Mouse (Mus musculus): ENCODE measurements at regions not wholly inside any gene's neighbourhood (a gene's known extent, or its start where the extent isn't known, plus 50 kb on each side); places are given as distances from the start of the nearest gene placed in this dataset.

- H3K4me2 ChIP-seq: no peak overlapping the region
These were observed 95.8 kb downstream of the Asb7 start for GRCm38 (mm10) chr7:66593619-66594018.

GRCm38 (mm10) chr7:66591594-66592290 is 97.7 kb downstream of the Asb7 start:
- no peak overlapping the region for H3K4me3 ChIP-seq (replicated peaks)
- 29% methylated on average over 10 of the region's 10 CpGs for WGBS (ENCODE audit: insufficient replicate concordance)

More at GRCm38 (mm10) chr7:66593619-66594018, 95.8 kb downstream of the Asb7 start:
- H3K27me3 ChIP-seq: no peaks in the 10 kb centered on the region
- no peaks in the 10 kb centered on the region for H3K36me3 ChIP-seq
- H3K9ac ChIP-seq: no peak overlapping the region
- no peaks in the 10 kb centered on the region for H3K4me1 ChIP-seq (replicated peaks)
- H3K9me3 ChIP-seq (replicated peaks): no peaks in the 10 kb centered on the region
- no peak overlapping the region for H3K4me3 ChIP-seq (replicated peaks)
- H3K27ac ChIP-seq: no peak overlapping the region
- WGBS (ENCODE audit: insufficient replicate concordance): 58% methylated on average over 3 of the region's 3 CpGs
- ATAC-seq (ENCODE audit: low read depth) (no peak), DNase-seq (no peak)

DNA sequence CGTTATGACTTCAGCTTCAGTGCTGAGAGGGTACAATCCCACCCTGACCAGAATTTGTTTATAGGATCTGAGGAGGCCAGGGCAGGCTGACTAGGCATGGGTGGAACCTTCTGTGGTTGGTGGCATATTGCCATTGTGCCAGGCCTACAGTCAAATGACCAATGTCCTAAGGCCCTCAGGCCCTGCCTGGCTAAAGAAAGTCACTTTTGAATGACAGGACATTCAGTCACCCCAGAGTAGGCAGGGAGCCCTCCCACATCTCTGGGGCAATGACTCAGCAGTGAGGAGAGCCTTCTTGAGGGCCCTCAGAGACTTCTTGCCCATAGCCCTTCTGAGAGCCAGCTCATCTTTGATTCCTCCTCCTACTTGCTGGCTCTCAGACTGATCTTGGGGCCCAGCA is 102.9 kb downstream of the Asb7 start:
- WGBS (ENCODE audit: insufficient replicate concordance): 71% methylated on average over 1 of the region's 1 CpGs
- Histone ChIP-seq H3K9ac (no peak overlapping the region), H3K36me3 (no peaks in the 10 kb centered on the region), H3K4me2 (no peak overlapping the region), H3K9me3 (replicated peaks) (no peaks in the 10 kb centered on the region), H3K4me3 (replicated peaks) (no peak overlapping the region), H3K4me1 (replicated peaks) (no peaks in the 10 kb centered on the region), H3K27me3 (no peaks in the 10 kb centered on the region), H3K27ac (no peak overlapping the region)
- DNase-seq (no peak), ATAC-seq (ENCODE audit: low read depth) (no peak)

More at GRCm38 (mm10) chr7:66591594-66592290, 97.7 kb downstream of the Asb7 start:
- H3K4me1 ChIP-seq (replicated peaks): no peaks in the 10 kb centered on the region
- H3K4me2 ChIP-seq: no peak overlapping the region
- ATAC-seq (ENCODE audit: low read depth) (no peak), DNase-seq (no peak)
- H3K9ac ChIP-seq: no peak overlapping the region
- no peaks in the 10 kb centered on the region for H3K9me3 ChIP-seq (replicated peaks)
- H3K27me3 ChIP-seq: no peaks in the 10 kb centered on the region
- H3K27ac ChIP-seq: no peak overlapping the region
- H3K36me3 ChIP-seq: no peaks in the 10 kb centered on the region

GRCm38 (mm10) chr7:66580687-66581151 is 108.7 kb downstream of the Asb7 start:
- H3K27ac ChIP-seq: no peak overlapping the region
- WGBS (ENCODE audit: insufficient replicate concordance): 26% methylated on average over 2 of the region's 2 CpGs
- H3K9me3 ChIP-seq (replicated peaks): no peaks in the 10 kb centered on the region
- no peaks in the 10 kb centered on the region for H3K36me3 ChIP-seq
- no peak overlapping the region for H3K4me2 ChIP-seq
- no peak overlapping the region for H3K9ac ChIP-seq
- DNase-seq (no peak), ATAC-seq (ENCODE audit: low read depth) (no peak)
- H3K27me3 ChIP-seq: no peaks in the 10 kb centered on the region
- no peaks in the 10 kb centered on the region for H3K4me1 ChIP-seq (replicated peaks)
- no peak overlapping the region for H3K4me3 ChIP-seq (replicated peaks)

DNA sequence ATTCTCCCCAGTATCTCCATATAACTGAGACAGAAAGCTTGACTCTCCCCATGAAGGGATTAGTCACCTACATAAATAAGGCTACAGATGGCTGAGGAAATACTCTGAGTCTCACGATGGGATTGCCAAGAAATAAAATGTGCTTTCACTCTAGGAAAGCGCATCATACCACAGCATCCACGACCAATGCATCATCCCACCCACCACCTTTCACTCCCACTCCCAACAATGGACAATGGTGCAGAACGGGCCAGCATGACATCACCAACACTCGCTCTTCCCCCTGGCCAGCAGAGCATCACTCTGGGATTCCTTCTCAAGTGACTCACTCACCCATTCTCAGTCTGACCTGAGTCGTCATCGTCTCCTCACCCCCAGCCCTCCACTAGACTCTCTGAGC is 113.1 kb downstream of the Asb7 start:
- H3K4me3 ChIP-seq (replicated peaks): no peak overlapping the region
- no peak for ATAC-seq (ENCODE audit: low read depth)
- WGBS (ENCODE audit: insufficient replicate concordance): 67% methylated on average over 7 of the region's 7 CpGs
- no peak overlapping the region for H3K27ac ChIP-seq
- no peaks in the 10 kb centered on the region for H3K9me3 ChIP-seq (replicated peaks)
- no peak overlapping the region for H3K4me2 ChIP-seq
- H3K27me3 ChIP-seq: no peaks in the 10 kb centered on the region
- H3K9ac ChIP-seq: no peak overlapping the region
- no peaks in the 10 kb centered on the region for H3K36me3 ChIP-seq
- no peak for DNase-seq
- H3K4me1 ChIP-seq (replicated peaks): no peaks in the 10 kb centered on the region

DNA sequence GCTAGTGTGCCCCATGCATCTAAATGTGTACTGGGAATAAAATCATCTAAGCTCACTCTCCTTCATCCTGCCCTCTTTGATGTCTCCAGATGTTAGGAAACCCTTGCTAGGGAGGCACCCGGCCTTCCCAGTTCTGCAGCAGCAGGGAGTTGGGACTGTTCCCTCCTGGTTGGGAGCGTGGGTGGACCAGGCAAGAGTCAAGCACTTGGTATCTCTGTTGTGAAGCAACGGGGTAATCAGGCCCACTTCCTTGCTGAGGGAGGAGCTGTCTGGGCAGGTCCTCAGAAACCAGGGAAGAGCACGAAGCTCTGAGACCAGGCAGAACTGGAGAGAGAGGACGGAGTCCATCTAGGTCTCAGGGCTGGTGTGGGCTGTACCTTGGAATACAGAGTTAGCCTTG is 117.9 kb downstream of the Asb7 start:
- H3K36me3 ChIP-seq: no peaks in the 10 kb centered on the region
- ATAC-seq (ENCODE audit: low read depth) (no peak), DNase-seq (no peak)
- no peaks in the 10 kb centered on the region for H3K4me1 ChIP-seq (replicated peaks)
- H3K27ac ChIP-seq: no peak overlapping the region
- H3K9me3 ChIP-seq (replicated peaks): no peaks in the 10 kb centered on the region
- WGBS (ENCODE audit: insufficient replicate concordance): 42% methylated on average over 5 of the region's 5 CpGs
- no peak overlapping the region for H3K4me2 ChIP-seq
- H3K9ac ChIP-seq: no peak overlapping the region
- no peak overlapping the region for H3K4me3 ChIP-seq (replicated peaks)
- no peaks in the 10 kb centered on the region for H3K27me3 ChIP-seq

GRCm38 (mm10) chr7:66547694-66548093 is 120.4 kb upstream of the Aldh1a3 start:
- ATAC-seq (ENCODE audit: low read depth) (no peak), DNase-seq (no peak)
- H3K9me3 ChIP-seq (replicated peaks): no peaks in the 10 kb centered on the region
- no peaks in the 10 kb centered on the region for H3K36me3 ChIP-seq
- H3K27ac ChIP-seq: no peak overlapping the region
- H3K4me2 ChIP-seq: no peak overlapping the region
- WGBS (ENCODE audit: insufficient replicate concordance): 38% methylated on average over 11 of the region's 11 CpGs
- peaks cover 3% of the 10 kb centered on the region; the same call in 1 of the 2 replicates for H3K4me1 ChIP-seq (replicated peaks)
- H3K4me3 ChIP-seq (replicated peaks): no peak overlapping the region
- H3K9ac ChIP-seq: no peak overlapping the region
- no peaks in the 10 kb centered on the region for H3K27me3 ChIP-seq

GRCm38 (mm10) chr7:66545184-66545583 is 117.9 kb upstream of the Aldh1a3 start:
- Histone ChIP-seq H3K27ac (no peak overlapping the region), H3K4me2 (no peak overlapping the region), H3K4me3 (replicated peaks) (no peak overlapping the region), H3K9me3 (replicated peaks) (no peaks in the 10 kb centered on the region), H3K27me3 (no peaks in the 10 kb centered on the region), H3K9ac (no peak overlapping the region), H3K36me3 (no peaks in the 10 kb centered on the region), H3K4me1 (replicated peaks) (peaks cover 3% of the 10 kb centered on the region; the same call in 1 of the 2 replicates)
- ATAC-seq (ENCODE audit: low read depth): no peak
- WGBS (ENCODE audit: insufficient replicate concordance): 59% methylated on average over 9 of the region's 9 CpGs
- DNase-seq: no peak

- DNase-seq (peak; percentile 1), ATAC-seq (ENCODE audit: low read depth) (no peak)
- Histone ChIP-seq H3K4me3 (replicated peaks) (no peak overlapping the region), H3K27ac (no peak overlapping the region), H3K4me2 (no peak overlapping the region), H3K27me3 (no peaks in the 10 kb centered on the region), H3K4me1 (replicated peaks) (peaks cover 3% of the 10 kb centered on the region; the same call in 1 of the 2 replicates), H3K9ac (no peak overlapping the region), H3K36me3 (no peaks in the 10 kb centered on the region), H3K9me3 (replicated peaks) (no peaks in the 10 kb centered on the region)
- WGBS (ENCODE audit: insufficient replicate concordance): 64% methylated on average over 11 of the region's 11 CpGs
These were observed 117.2 kb upstream of the Aldh1a3 start for GRCm38 (mm10) chr7:66544352-66545053.

- Histone ChIP-seq H3K36me3 (no peaks in the 10 kb centered on the region), H3K27ac (no peak overlapping the region), H3K27me3 (no peaks in the 10 kb centered on the region), H3K9me3 (replicated peaks) (no peaks in the 10 kb centered on the region), H3K4me3 (replicated peaks) (no peak overlapping the region), H3K9ac (no peak overlapping the region), H3K4me1 (replicated peaks) (no peaks in the 10 kb centered on the region), H3K4me2 (no peak overlapping the region)
- DNase-seq: no peak
- 72% methylated on average over 6 of the region's 6 CpGs for WGBS (ENCODE audit: insufficient replicate concordance)
- no peak for ATAC-seq (ENCODE audit: low read depth)
These were observed 105.3 kb upstream of the Aldh1a3 start for GRCm38 (mm10) chr7:66532596-66532995.

DNA sequence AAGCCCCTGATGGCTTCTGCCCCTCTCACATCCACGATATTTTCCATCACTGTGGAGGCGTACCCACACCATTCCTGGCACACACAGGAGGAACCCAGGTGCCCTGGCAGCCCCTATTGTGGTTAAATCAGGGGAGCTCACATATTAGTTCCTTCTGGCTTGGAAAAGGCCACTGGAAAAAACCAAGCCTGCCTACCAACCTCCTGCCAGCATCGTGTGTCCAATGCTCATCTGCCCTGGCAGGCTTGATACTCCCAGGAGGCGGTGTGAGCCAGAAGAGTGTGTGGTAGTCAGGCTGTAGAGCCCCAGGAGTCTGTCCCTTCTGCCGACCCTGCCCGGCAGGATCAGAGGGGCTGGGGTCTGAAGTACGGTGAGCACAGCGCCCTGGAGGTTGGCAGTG is 104.7 kb upstream of the Aldh1a3 start:
- no peak overlapping the region for H3K9ac ChIP-seq
- H3K4me1 ChIP-seq (replicated peaks): no peaks in the 10 kb centered on the region
- ATAC-seq (ENCODE audit: low read depth): no peak
- no peak overlapping the region for H3K27ac ChIP-seq
- 65% methylated on average over 8 of the region's 8 CpGs for WGBS (ENCODE audit: insufficient replicate concordance)
- H3K4me3 ChIP-seq (replicated peaks): no peak overlapping the region
- no peaks in the 10 kb centered on the region for H3K27me3 ChIP-seq
- no peaks in the 10 kb centered on the region for H3K9me3 ChIP-seq (replicated peaks)
- DNase-seq: no peak
- no peaks in the 10 kb centered on the region for H3K36me3 ChIP-seq
- H3K4me2 ChIP-seq: no peak overlapping the region

DNA sequence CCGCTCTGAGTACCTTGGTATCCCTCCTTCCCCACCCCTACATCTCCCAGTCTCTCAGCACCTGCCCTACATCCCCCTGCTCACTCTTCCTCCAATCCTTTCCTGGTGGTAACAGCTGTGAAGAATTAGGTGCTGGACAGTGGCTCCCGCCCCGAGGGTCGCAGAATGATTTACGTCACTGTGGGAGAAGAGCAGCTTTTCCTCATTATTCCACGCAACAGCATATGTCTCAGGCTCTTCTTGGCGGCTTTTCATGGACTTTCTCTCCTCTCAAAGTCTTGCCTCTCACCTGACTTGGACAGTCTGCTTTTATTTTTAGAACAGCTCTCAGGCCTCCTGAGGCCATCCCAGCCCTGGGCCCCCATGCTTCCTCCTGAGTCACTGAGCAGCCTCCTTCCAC is 103.8 kb upstream of the Aldh1a3 start:
- Histone ChIP-seq H3K27ac (no peak overlapping the region), H3K4me3 (replicated peaks) (no peak overlapping the region), H3K9ac (no peak overlapping the region), H3K27me3 (no peaks in the 10 kb centered on the region), H3K9me3 (replicated peaks) (no peaks in the 10 kb centered on the region), H3K4me2 (no peak overlapping the region), H3K4me1 (replicated peaks) (no peaks in the 10 kb centered on the region), H3K36me3 (no peaks in the 10 kb centered on the region)
- WGBS (ENCODE audit: insufficient replicate concordance): 59% methylated on average over 7 of the region's 7 CpGs
- no peak for ATAC-seq (ENCODE audit: low read depth)
- no peak for DNase-seq

Data from liver, embryonic 13.5 days (tissue).